13 mouse cellular contexts compared by ENCODE assay signal in genomic region chr6:137557671-137558070, GRCm38 (mm10).
DNase-seq lines count a peak whose midpoint lies in the region; ATAC-seq lines count a peak whose summit lies in the region.
"Had no signal": no experiment of that assay in that cellular context is flagged by ENCODE, and none has a peak within 500 bp of the region (broad histone marks: within the 10 kb centered on the region; RNA-seq: fewer than 3 reads in every experiment).

No protein-coding gene starts in this region.

- 70% methylated on average over 2 of the region's 2 CpGs for WGBS in heart, embryonic 10.5 days
- WGBS in liver, embryonic 16.5 days (ENCODE audit: insufficient replicate concordance): 20% methylated on average over 2 of the region's 2 CpGs

- DNase-seq in heart, adult 8-10 months (ENCODE audit: low spot score): peak; percentile 63
- no peak for DNase-seq in heart, embryonic 10.5 days (ENCODE audit: low spot score)
- DNase-seq in 3T3-L1 (ENCODE audit: low read depth, low spot score): peak; percentile 33
- no peak for DNase-seq in cerebellum, adult 18-20 months
- DNase-seq in spleen, adult 18-20 months: no peak
- DNase-seq: adrenal gland, postnatal 14 days; cerebellum, adult 9-11 months; retina, postnatal 1 day had no signal

- H3K27ac ChIP-seq in heart, embryonic 10.5 days: no peak overlapping the region
- H3K27ac ChIP-seq in liver, embryonic 16.5 days (ENCODE audit: low read length): no peak overlapping the region
- H3K27ac ChIP-seq: left cerebral cortex, adult 2 months; stomach, embryonic 15.5 days had no signal

- peaks cover 31% of the 10 kb centered on the region for H3K4me1 ChIP-seq in heart, embryonic 10.5 days
- H3K4me1 ChIP-seq in liver, embryonic 16.5 days (ENCODE audit: control insufficient read depth, low read depth, low read length): peaks cover 9% of the 10 kb centered on the region
- H3K4me1 ChIP-seq: stomach, embryonic 15.5 days had no signal

- no peaks in the 10 kb centered on the region for H3K9me3 ChIP-seq in heart, embryonic 10.5 days
- no peaks in the 10 kb centered on the region for H3K9me3 ChIP-seq in liver, embryonic 16.5 days (replicated peaks; ENCODE audit: control insufficient read depth, low read length)
- H3K9me3 ChIP-seq: stomach, embryonic 15.5 days had no signal

- H3K9ac ChIP-seq in liver, embryonic 16.5 days (ENCODE audit: low read depth, low read length): no peak overlapping the region
- H3K9ac ChIP-seq: stomach, embryonic 15.5 days had no signal

- no peaks in the 10 kb centered on the region for H3K27me3 ChIP-seq in heart, embryonic 10.5 days (ENCODE audit: insufficient read depth, poor library complexity, severe bottlenecking)
- no peaks in the 10 kb centered on the region for H3K27me3 ChIP-seq in liver, embryonic 16.5 days (ENCODE audit: control insufficient read depth, insufficient read depth, low read depth, low read length)
- H3K27me3 ChIP-seq: stomach, embryonic 15.5 days had no signal

- no peak overlapping the region for H3K4me2 ChIP-seq in liver, embryonic 16.5 days (ENCODE audit: low read depth, low read length)
- H3K4me2 ChIP-seq: stomach, embryonic 15.5 days had no signal

- H3K36me3 ChIP-seq in heart, embryonic 10.5 days: no peaks in the 10 kb centered on the region
- H3K36me3 ChIP-seq in liver, embryonic 16.5 days (ENCODE audit: control insufficient read depth, insufficient read depth): no peaks in the 10 kb centered on the region
- H3K36me3 ChIP-seq: stomach, embryonic 15.5 days had no signal

- no peak overlapping the region for H3K4me3 ChIP-seq in heart, embryonic 10.5 days
- H3K4me3 ChIP-seq in liver, embryonic 16.5 days (ENCODE audit: low read depth, low read length): no peak overlapping the region
- H3K4me3 ChIP-seq: left cerebral cortex, adult 2 months; stomach, embryonic 15.5 days had no signal

- ATAC-seq in common myeloid progenitor, adult 5-6 weeks (replicated peaks; ENCODE audit: low read depth, poor library complexity, severe bottlenecking): peak; percentile 63
- ATAC-seq in liver, embryonic 16.5 days (ENCODE audit: low read depth): 0 out of 2 replicates have a peak, but pooled peaks have one; percentile 37
- ATAC-seq in granulocyte monocyte progenitor cell, adult 5-6 weeks (replicated peaks; ENCODE audit: poor library complexity, severe bottlenecking): no peak

Comparison
In these comparisons a context has a peak if more than half of its experiments do, and no peak if none do; other contexts are left out.
1. DNase-seq: peak in heart, adult 8-10 months (single experiment) and 3T3-L1 (single experiment); none in heart, embryonic 10.5 days (single experiment), cerebellum, adult 18-20 months (0 of 2) and spleen, adult 18-20 months (0 of 2).